Mouse (Mus musculus) megakaryocyte, embryonic 14.5 days (primary cell): ENCODE measurements around the gene 9930111J21Rik2.

Experiments used
- FLI1 ChIP-seq: IDR thresholded peaks from 2 replicates; pipeline ENCODE4 v1.6.1; 2012; ENCODE audit warnings: low read length, inconsistent platforms, mixed read lengths
- GATA1 ChIP-seq: IDR thresholded peaks from 3 replicates; pipeline ENCODE4 v1.6.1; 2012; ENCODE audit warnings: mixed read lengths, low read length, inconsistent platforms, borderline replicate concordance

DNA sequence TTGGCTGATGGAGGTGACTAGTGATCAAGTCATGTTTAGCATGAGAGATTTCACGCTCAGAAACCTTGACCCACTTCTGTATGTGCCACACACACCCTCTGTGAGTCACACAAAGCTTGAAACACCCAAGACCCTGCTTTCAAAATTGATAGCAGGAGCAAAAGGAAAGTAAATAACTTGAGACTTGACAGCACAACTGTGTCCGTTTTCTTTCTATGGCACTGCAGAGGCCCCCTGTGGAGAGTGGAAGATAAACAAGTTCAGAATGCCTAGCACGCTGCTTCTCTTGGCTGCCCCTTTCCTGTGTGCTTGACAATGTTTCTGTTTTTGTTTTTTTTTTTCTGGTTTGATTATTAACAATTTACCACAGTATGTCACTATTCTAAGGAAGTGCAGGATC is 33.8 kb upstream of the 9930111J21Rik2 start:
- TF ChIP-seq GATA1, result no peak
- TF ChIP-seq FLI1, result no peak
